Mouse (Mus musculus): ENCODE measurements around the gene Ctdsp1.

Gene Ctdsp1

DNA sequence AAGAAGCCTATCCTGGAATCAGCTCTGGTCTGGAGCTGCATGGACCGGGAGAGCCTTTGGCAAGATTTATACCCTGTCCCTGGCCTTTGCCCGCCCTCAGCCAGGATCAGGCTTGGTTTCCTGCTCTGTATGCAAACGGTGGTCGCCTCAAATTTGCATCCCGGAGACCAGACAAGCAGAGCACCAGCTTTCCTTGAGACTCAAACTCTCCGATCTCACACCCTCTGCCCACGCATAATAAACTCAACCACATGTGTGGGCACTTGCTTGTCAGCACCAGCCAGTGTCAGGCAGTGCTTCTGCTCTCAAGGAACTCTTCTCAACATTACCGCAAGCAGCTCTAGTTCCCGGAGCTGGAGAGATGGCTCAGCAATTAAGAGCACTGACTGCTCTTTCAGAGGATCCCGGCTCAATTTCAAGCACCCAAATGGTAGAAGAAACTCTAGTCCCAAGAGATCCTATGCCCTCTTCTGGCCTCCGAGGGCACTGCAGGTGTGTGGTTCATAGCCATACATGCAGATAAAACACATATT lies 6.7 kb downstream of the Ctdsp1 start:
- peak in 1 of 2 experiments; percentile 71 for DNase-seq

DNA sequence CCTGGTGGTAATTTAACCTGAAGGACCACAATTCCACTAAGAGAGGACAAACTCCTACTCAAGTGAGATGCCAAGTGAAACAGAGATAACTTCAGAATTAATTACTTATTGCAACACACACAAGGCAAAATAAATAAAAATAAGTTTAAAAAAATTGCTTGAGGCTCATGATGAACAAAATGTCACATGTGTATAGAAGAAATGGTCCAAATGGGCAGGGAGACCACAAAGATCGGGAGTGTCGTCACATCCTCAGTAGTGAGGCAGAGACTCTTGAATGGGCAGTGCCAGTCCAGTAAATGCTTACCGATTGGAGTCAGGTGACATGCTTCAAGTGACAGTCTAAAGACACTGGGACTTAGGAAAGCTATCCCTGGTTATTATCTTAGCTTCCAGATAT lies 9.2 kb downstream of the Ctdsp1 start:
- no peak for DNase-seq

DNA sequence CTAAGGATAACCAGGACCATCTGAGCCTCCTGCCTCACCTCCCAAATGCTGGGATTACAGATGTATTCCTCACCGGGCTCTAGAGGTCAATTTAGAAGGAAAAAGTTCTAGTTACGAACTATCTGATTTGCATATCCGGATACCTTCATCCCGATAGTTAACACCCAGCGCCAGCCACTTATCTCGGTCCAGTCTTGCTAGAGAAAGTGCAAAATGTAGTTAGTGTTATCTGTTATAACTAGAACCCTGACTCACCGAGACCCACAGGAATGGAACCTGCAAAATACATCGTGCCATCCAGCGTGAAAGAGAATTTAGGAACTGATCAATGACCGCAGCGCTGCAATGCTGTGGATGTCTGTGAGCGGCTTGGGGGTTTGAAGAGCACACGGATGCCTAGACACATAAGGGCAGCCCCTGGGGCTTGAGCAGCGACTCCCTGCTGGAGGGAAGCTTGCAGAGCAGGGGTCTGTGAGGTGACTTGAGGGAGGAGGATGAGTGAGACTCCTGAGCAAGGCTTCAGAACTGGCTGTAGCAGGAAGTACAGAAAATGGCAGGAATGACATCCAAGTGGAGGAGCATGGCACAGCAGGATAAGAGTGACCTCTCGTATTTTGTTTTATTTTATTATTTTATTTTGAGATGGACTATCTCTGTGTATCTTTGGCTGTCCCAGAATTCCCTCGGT lies 9.8 kb downstream of the Ctdsp1 start:
- DNase-seq = no peak

DNA sequence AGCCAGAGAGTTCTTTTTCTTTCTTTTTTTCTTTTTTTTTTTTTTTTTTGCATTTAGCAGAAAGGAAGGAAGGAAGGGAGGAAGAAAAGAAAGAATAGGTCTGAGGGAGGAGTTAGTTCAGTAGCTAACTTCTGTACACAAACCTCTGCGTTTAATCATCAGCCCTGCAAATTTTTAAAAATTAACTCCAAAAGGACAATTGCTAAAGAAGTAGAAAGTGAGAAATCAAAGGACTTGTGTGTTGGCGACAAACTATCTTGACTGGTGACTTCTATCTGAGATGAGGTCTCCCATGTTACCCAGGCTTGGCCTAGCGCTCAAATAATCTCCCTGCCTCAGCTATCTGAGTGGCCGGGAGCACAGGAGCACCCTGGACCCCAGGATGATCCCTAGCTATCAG lies 12.9 kb downstream of the Ctdsp1 start:
- no peak for DNase-seq

DNA sequence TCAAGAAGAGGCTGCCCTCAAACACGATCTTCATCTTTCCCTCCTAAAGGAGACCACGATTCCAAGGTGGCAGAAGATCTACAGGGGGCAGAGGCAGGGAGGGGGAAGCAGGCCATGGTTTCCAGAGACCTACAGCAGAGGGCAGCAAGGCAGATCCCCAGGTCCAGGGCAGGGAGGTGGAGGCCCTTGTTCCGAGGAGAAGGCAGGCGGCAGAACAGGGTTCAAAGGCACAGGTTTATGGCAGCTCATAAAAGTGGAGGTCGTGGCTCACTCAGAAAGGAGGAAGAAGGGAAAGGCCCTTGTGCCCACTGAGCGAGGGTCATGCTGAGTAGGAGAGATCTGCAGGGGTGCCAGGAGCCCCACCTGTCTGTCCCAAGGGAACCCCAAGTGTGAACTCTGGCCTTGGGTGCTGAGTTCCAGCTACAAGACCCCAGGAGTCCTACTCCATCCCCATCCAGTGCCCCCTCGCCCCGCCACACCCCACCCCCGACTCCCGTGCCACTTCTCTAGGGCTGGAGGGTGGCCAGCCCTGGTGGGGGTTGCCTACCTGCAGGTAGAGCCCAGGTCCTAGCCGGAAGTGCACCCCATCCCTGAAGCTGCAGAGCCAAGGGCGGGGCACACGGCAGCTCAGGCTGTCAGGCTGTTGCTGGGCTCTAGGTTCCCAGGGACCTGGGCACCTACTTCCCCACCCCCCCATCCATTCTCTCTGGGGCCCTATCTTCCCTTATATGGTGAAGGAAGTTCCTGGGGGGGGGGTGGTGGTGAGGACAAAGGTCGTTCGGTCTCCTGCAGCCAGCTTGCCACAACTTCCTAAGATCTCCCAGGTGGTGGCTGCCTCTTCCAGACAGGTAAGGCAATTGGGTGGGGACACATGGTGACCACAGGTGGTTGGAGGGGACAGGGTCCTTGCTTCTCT lies 17.5 kb downstream of the Ctdsp1 start, which contains the start of gene Vil1:
Gene Vil1, plus strand, starts transcription at position 788 of the 916 bp plus-strand sequence.
- DNase-seq = no peak

DNA sequence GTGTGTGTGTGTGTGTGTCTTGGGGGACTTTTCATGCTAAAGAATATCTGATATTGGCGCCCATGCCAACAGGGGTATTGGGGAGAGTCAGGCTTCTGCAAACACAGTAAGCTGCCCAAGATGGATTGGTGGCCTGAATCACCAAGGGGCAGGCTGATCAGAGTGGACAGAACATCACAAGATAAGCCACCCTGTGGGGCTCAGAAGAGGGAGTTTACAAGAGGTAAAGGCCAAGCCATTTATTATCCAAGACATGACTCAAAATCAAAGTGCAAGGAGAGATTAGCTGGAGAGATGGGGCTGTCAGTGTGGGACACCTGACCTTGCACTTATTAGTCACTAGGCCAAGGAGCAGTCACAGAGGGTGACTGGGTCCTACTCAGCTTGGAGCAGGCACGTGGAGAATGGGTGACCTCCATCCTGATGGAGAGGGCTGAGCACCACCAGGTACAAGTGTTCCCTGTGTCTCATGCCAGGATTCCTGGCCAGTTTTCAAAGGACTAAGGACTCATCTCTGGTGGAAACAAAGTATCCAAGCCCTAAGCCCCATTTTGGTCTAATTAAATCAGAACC lies 20.5 kb downstream of the Ctdsp1 start:
- no peak for DNase-seq

DNA sequence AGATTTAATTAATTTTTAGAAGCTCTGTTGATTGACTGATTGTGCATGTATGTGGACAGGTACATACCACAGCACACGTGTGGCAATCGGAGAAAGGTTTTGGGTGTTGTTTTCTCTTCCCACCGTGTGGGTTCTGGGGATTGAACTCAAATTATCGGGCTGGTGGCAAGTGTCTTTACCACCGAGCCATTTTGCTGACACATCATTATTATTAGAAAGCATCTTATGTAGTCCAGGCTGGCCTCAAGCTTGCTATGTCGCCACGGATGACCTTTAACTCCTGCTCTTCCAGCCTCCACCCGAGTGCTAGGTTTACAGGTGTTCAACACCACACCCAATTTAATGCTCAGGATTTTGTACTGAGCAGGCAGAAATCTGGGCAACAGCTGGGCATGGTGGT lies 21.4 kb downstream of the Ctdsp1 start:
- no peak for DNase-seq

DNA sequence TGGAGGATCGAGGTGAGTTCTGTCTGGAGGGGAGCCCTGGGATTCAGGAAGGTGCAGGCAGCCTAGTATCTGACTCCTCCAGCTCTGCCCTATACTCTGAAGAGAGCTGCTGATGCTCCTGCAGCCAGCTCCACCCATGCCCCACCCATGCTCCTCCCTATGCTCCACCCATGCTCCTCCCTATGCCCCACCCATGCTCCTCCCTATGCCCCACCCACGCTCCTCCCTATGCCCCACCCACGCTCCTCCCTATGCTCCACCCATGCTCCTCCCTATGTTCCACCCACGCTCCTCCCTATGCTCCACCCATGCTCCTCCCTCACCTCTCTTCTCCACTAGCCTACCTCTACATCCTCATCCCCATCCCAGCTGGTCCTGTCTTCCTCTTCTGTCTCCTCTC lies 23.8 kb downstream of the Ctdsp1 start:
- DNase-seq = no peak

DNA sequence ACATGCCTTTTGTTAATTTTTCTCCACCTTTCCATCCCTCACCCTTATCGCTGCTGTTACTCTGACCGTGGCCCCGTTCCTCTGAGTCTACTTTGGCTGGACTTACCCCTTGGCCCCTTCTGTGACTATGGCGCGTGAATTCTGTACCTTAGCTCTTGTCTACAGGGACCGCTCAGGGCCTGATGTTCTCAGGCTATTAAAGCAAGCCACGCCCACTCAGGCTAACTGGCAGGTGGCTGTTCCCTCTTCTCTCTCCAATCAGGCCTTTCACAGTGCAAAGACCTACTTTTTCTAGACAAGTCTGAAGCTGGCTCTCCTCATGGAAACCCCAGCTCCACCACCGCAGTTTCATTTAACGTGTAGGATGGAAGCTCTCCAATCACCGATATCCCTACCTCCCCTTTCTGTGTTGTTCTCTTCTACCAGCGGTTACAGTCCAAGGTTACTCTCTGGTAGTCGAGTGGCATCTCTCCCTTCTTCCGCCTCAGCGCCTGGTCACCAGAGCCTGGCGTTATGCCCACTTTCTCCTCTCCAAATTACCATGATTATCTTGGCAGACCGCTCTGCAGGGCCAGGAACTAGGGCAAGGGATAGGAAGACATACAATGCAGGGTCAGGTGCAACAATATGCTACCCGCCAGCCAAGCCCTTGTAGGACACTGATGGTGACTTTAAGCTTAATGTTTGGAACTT lies 27.6 kb downstream of the Ctdsp1 start:
- no peak for DNase-seq

DNA sequence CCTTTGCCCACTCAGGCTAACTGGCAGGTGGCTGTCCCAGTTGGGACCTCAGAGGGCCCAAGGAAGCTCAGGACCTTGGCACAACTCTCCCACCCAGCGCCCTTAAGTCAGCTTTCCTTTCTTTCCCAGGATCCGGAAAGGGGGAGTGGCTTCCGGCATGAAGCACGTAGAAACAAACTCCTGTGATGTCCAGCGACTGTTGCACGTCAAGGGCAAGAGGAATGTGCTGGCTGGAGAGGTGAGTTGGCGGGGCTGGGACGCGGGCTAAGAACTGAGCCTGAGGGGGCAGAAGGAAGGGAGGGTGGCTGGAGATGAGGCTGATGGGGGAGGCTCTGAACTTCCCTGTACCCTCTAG lies 28.1 kb downstream of the Ctdsp1 start:
- no peak for DNase-seq

DNA sequence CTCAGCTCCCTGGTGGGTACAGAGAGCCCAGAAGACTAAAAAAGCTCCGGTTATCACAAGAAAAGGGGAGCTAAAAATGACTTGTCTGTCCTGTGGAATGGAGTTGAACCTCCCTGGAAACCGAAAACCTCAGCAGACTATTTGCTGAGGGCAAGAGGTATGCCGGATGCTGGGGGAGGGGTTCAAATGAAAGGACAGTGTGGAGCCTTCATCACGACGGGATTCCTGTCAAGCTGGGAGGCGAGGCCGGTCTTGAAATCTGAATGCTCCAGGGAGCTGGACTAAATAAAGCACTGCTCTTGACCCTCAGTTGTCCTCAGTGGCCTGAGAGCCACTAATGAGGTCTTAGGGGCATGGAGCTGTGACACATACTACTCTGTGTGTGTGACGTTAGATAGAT lies 31.8 kb downstream of the Ctdsp1 start:
- DNase-seq = no peak

DNA sequence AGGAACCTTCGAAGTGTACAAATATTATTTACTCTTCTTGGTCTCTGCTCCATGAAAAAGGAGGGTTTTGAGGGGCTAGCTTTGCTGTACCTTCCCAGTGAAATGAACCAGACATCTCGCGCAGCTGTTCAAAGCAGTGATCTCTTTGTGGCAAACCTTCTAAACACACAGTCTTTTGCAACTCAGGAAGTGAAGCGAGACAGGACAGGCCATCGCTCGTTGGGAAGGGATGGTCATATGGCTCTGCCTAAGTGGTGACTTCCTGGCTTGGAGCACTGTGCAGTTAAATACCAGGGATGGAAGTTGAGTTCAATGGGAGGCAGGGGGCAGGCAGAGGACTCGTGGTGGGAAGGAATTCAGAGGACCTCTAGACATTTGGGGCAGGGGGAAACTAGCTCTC lies 34.5 kb downstream of the Ctdsp1 start:
- DNase-seq = no peak

DNA sequence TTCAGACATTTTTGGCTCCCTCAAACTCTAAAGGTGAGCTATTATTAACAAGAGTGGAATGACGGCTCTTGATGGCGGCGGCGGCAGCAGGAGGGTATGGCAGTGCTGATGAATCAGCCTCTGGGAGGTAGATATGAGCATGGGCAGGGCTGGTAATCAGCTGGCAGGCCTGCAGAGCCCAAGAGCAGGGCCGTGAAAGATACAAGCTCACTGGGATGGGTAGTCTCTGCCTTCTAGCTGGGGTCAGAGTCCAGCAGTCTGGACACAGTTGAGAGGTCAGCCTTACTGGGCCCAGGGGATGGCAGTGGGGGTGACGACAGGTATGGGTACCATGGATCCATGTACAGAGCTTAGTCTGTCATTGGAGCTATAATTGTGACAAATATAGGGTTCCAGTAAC lies 41.9 kb downstream of the Ctdsp1 start:
- no peak for DNase-seq

DNA sequence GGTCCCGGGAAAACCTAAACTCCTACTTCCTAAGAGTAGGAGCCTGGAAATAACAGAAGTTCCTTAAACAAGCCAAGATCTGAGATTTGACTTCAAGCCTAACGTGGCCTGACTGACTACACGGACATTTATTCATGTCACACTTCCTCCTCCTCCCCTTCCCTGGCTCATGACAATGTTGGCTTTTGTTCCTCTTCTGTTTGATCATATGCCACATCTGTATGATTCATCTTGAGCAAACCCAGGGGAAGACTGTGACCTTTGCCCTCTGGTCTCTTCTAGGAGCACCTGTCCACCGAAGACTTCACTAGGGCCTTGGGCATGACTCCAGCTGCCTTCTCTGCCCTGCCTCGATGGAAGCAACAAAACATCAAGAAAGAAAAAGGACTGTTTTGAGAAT lies 43.3 kb downstream of the Ctdsp1 start:
- DNase-seq = no peak

DNA sequence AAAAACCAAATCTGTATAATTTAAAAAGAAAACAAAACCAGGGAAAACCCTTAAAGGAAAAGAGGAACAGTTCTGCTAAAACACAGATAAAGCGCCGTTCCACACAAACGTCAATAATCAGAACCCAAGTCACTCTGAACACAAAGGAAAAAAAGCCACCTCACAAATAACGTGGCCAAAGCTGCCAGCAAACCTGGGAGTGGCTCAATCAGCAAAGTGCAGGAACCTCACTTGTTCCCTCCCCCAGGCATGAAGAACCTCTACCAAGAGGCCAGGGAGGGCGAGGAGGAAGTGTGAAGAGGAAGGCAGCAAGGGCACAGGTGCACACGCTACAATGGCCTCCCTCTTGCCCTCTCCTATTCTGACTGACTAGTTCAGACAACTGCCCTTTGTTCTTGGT lies 44.3 kb downstream of the Ctdsp1 start:
- no peak for DNase-seq

DNA sequence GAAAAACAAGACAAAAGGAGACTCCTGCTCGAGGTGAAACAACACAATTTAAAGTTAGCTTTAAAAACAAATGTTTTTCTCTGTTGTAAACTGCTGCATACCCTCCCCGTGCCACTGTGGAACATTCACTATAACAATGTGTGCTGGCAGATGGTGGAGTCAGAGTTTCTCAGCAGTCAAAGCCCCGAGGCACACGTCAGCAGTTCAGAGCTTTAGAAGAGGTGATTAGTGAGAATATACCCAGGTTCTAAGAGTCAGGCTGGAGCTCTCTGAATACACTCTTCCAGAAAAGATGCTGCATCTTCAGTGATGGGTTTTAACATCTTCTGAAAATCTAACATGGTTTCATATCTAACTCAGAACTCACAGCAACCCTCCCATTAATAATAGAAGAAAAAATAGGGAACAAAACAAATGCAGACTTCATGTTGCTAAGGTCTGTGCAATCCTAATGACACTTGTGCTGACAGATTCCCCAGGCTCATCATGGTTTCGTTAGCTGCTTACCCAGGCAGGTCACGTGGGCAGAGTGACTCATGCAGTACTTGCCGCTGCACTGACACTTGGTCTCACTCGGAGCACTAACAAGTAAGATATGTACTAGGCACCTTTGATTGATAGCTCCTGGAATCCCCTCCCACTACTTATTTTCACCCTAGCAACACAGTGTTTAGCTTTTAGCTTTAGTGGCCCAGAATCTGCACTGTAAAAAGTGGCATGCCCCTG lies 46.6 kb downstream of the Ctdsp1 start:
- no peak for DNase-seq

DNA sequence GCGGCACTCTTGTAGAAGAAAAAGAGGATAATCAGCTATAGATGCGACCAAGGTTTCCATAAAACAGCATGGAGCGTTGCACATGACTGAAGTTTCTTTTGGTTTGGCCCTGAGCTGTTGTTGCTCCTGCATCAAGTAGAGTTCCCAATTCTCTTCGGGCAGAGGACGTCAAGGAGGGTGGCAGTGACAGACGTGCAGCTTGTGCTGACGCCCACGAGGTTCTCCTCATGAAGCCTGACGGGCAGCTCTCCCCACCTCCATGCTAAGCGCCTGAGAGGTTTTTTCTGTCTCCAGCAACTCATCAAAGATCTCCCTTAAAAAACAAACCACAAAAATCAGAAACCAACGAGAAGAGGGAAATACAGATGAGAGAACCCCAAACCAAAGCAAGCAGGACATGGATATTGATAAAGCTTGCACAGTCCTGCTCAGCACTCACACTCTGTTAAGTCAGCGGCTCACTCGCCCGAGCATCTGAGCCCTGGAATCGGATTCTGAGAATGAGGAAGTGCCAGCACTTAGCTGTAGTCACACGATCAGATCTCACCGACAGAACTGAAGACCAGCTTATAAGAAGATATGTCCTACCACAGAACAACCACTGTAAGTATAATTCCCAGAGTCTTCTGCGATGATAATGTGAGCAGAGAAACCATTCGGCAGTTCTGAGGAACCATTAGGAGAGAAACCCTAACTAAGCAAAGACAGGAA lies 48.0 kb downstream of the Ctdsp1 start:
- DNase-seq = no peak

DNA sequence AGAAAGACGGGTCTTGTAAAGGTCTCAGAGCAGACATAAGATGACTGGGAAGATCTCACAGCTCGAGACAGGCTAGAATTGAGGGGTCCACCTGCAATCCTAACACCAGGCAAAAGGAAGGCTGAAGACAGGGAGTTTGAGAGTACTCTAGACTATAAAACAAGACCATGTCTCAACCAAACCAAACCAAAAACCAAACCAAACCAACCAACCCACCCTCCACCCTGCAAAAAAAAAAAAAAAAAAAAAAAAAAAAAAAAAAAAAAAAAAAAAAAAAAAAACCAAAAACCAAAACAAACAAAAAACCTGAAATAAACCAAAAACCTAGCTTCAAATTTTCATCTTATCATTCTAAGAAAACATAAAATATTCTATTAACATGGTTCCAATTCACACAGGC lies 53.2 kb downstream of the Ctdsp1 start:
- DNase-seq = no peak

Data from thymus, adult 18-20 months (tissue).